In genomic region chr11:119503675-119504074, GRCm38 (mm10) we compare ENCODE assay signal across 8 mouse cellular contexts. TPM values are rescaled to one million over a fixed set of nuclear protein-coding genes. Genes with fewer than 3 reads are reported as not detected.
DNase-seq lines count a peak whose midpoint lies in the region; ATAC-seq and TF ChIP-seq lines count a peak whose summit lies in the region.

No protein-coding gene starts in this region.

- ATAC-seq in embryonic facial prominence, embryonic 11.5 days (replicated peaks; ENCODE audit: insufficient number of reproducible peaks, low FRiP score, low TSS enrichment, low read depth): peak; percentile 32; the same call in 1 of the 2 replicates
- ATAC-seq in kidney, embryonic 16.5 days (ENCODE audit: low FRiP score, low TSS enrichment): peak; percentile 66; the same call in 1 of the 2 replicates
- peak; percentile 47; the same call in 1 of the 2 replicates for ATAC-seq in liver, embryonic 14.5 days (ENCODE audit: insufficient read depth)
- ATAC-seq in stomach, embryonic 14.5 days (ENCODE audit: insufficient number of reproducible peaks, insufficient read depth, low FRiP score, low read depth): peak; percentile 59; the same call in 1 of the 2 replicates

- no peak overlapping the region for H3K9ac ChIP-seq in embryonic facial prominence, embryonic 11.5 days (replicated peaks; ENCODE audit: low read length)
- no peak overlapping the region for H3K9ac ChIP-seq in kidney, embryonic 16.5 days (replicated peaks; ENCODE audit: low read length)
- H3K9ac ChIP-seq in liver, embryonic 14.5 days (replicated peaks): no peak overlapping the region
- no peak overlapping the region for H3K9ac ChIP-seq in stomach, embryonic 14.5 days (replicated peaks; ENCODE audit: low read depth, low read length)

- peak; percentile 99 for TF ChIP-seq CTCF in liver, embryonic 14.5 days (IDR thresholded peaks at IDR 0.05; ENCODE audit: low read depth)

- H3K4me1 ChIP-seq in embryonic facial prominence, embryonic 11.5 days (ENCODE audit: control insufficient read depth, insufficient read depth, low read length): no peaks in the 10 kb centered on the region
- no peaks in the 10 kb centered on the region for H3K4me1 ChIP-seq in kidney, embryonic 16.5 days (ENCODE audit: insufficient read depth, low read length)
- no peaks in the 10 kb centered on the region for H3K4me1 ChIP-seq in liver, embryonic 14.5 days (replicated peaks; ENCODE audit: control insufficient read depth in 2 of 2, insufficient read depth in 2 of 2, low read length in 1 of 2)
- no peaks in the 10 kb centered on the region for H3K4me1 ChIP-seq in stomach, embryonic 14.5 days (ENCODE audit: control insufficient read depth, insufficient read depth, low read length)

- peak; percentile 79 to 81 for DNase-seq in B cell, adult 2 months
- DNase-seq in adrenal gland, postnatal 36 days: peak; percentile 72 to 87
- peak; percentile 78 for DNase-seq in embryonic facial prominence, embryonic 11.5 days (ENCODE audit: low spot score)
- peak; percentile 31 to 50 for DNase-seq in heart, adult 9 months (ENCODE audit: low spot score in 2 of 2)
- peak in 1 of 3 experiments; percentile 27 for DNase-seq in liver, embryonic 14.5 days (ENCODE audit: low read depth in 3 of 3, low spot score in 3 of 3)
- peak; percentile 47 to 58 for DNase-seq in natural killer cell, adult 2 months (ENCODE audit: low spot score in 2 of 2)

- TF ChIP-seq EP300 in liver, embryonic 14.5 days (IDR thresholded peaks at IDR 0.05; ENCODE audit: low read depth): no peak

- no peaks in the 10 kb centered on the region for H3K9me3 ChIP-seq in embryonic facial prominence, embryonic 11.5 days (replicated peaks; ENCODE audit: control insufficient read depth, low read length)
- no peaks in the 10 kb centered on the region for H3K9me3 ChIP-seq in kidney, embryonic 16.5 days (ENCODE audit: low read length)
- H3K9me3 ChIP-seq in liver, embryonic 14.5 days (ENCODE audit: control insufficient read depth, low read length): no peaks in the 10 kb centered on the region
- H3K9me3 ChIP-seq in stomach, embryonic 14.5 days (ENCODE audit: control insufficient read depth, low read depth, low read length): no peaks in the 10 kb centered on the region

- H3K27me3 ChIP-seq in embryonic facial prominence, embryonic 11.5 days (ENCODE audit: control insufficient read depth, insufficient read depth, low read length): no peaks in the 10 kb centered on the region
- H3K27me3 ChIP-seq in kidney, embryonic 16.5 days (ENCODE audit: insufficient read depth, low read length): no peaks in the 10 kb centered on the region
- no peaks in the 10 kb centered on the region for H3K27me3 ChIP-seq in liver, embryonic 14.5 days (ENCODE audit: control insufficient read depth, insufficient read depth, low read length)
- no peaks in the 10 kb centered on the region for H3K27me3 ChIP-seq in stomach, embryonic 14.5 days (ENCODE audit: control insufficient read depth, insufficient read depth, low read length)

- H3K27ac ChIP-seq in embryonic facial prominence, embryonic 11.5 days (replicated peaks; ENCODE audit: low read depth, low read length): no peak overlapping the region
- H3K27ac ChIP-seq in kidney, embryonic 16.5 days (ENCODE audit: low read length): no peak overlapping the region
- H3K27ac ChIP-seq in liver, embryonic 14.5 days: no peak overlapping the region
- H3K27ac ChIP-seq in stomach, embryonic 14.5 days (ENCODE audit: low read length): no peak overlapping the region

- no peak overlapping the region for H3K4me3 ChIP-seq in embryonic facial prominence, embryonic 11.5 days (ENCODE audit: low read depth, low read length)
- H3K4me3 ChIP-seq in kidney, embryonic 16.5 days (ENCODE audit: low read length): no peak overlapping the region
- H3K4me3 ChIP-seq in liver, embryonic 14.5 days (ENCODE audit: insufficient read depth in 1 of 2, low read depth in 2 of 2, low read length in 2 of 2): no peak overlapping the region
- H3K4me3 ChIP-seq in stomach, embryonic 14.5 days (ENCODE audit: low read depth, low read length): no peak overlapping the region

- H3K4me2 ChIP-seq in embryonic facial prominence, embryonic 11.5 days (ENCODE audit: low read depth, low read length): no peak overlapping the region
- H3K4me2 ChIP-seq in kidney, embryonic 16.5 days (replicated peaks; ENCODE audit: low read depth, low read length): no peak overlapping the region
- H3K4me2 ChIP-seq in liver, embryonic 14.5 days (ENCODE audit: low read depth): no peak overlapping the region
- H3K4me2 ChIP-seq in stomach, embryonic 14.5 days (replicated peaks; ENCODE audit: low read depth, low read length): no peak overlapping the region

- H3K36me3 ChIP-seq in embryonic facial prominence, embryonic 11.5 days (replicated peaks; ENCODE audit: control insufficient read depth, insufficient read depth, low read depth, low read length): peaks cover 6% of the 10 kb centered on the region
- peaks cover 54% of the 10 kb centered on the region for H3K36me3 ChIP-seq in kidney, embryonic 16.5 days (ENCODE audit: insufficient read depth, low read length)
- H3K36me3 ChIP-seq in liver, embryonic 14.5 days (replicated peaks; ENCODE audit: control insufficient read depth, insufficient read depth, low read depth): no peaks in the 10 kb centered on the region
- H3K36me3 ChIP-seq in stomach, embryonic 14.5 days (ENCODE audit: control insufficient read depth, insufficient read depth, low read length): peaks cover 61% of the 10 kb centered on the region

RNA-seq across cellular contexts. Expression of gene Endov, which starts 12.5 kb away (rescaled TPM):
- 10 to 100 TPM; 16.6 to 17.3 TPM for total RNA-seq in adrenal gland, postnatal 36 days (2021)
- 12.4 and 12.7 TPM in 2 replicates for polyA plus RNA-seq in embryonic facial prominence, embryonic 11.5 days (2014; fragmentation: Nextera tagmentation; extraction: Ambion mirVana)
- polyA plus RNA-seq in kidney, embryonic 16.5 days (2015; fragmentation: Nextera tagmentation; extraction: Ambion mirVana): 18.0 and 18.8 TPM in 2 replicates
- 3.9 and 4.3 TPM in 2 replicates for polyA plus RNA-seq in liver, embryonic 14.5 days (2012; rRNA removed)
- 5.0 and 5.1 TPM in 2 replicates for polyA plus RNA-seq in liver, embryonic 14.5 days (2014; fragmentation: Nextera tagmentation; extraction: Ambion mirVana)
- polyA plus RNA-seq in stomach, embryonic 14.5 days (2014; fragmentation: Nextera tagmentation; extraction: Ambion mirVana): 15.7 and 17.0 TPM in 2 replicates

RNA-seq across cellular contexts. Expression of gene Nptx1, which starts 43.9 kb away (rescaled TPM):
- total RNA-seq in adrenal gland, postnatal 36 days (2021): 1 to 10 TPM; 2.1 to 8.3 TPM
- 1.8 and 2.2 TPM in 2 replicates for polyA plus RNA-seq in embryonic facial prominence, embryonic 11.5 days (2014; fragmentation: Nextera tagmentation; extraction: Ambion mirVana)
- polyA plus RNA-seq in kidney, embryonic 16.5 days (2015; fragmentation: Nextera tagmentation; extraction: Ambion mirVana): 0.54 and 0.86 TPM in 2 replicates
- polyA plus RNA-seq in liver, embryonic 14.5 days (2012; rRNA removed): 0.01 TPM in 1 of 2 replicates, not detected in the other
- polyA plus RNA-seq in liver, embryonic 14.5 days (2014; fragmentation: Nextera tagmentation; extraction: Ambion mirVana): 0.06 TPM in 1 of 2 replicates, not detected in the other
- polyA plus RNA-seq in stomach, embryonic 14.5 days (2014; fragmentation: Nextera tagmentation; extraction: Ambion mirVana): 0.29 and 0.59 TPM in 2 replicates
